Mouse (Mus musculus): Measurements from ENCODE around the gene Abo. TPM values are rescaled to one million over a fixed set of nuclear protein-coding genes. Genes with fewer than 3 reads are reported as not detected.
"Not testable (repeated sequence)": the region's sequence is repeated elsewhere in the genome, so short reads cannot be mapped to it uniquely, and the experiment has no call there.

Abo gene
- polyA plus RNA-seq, 1 experiment: not detected

GRCm38 (mm10) chr2:26903311-26903710 lies 38.5 kb upstream of the Abo start:
- WGBS: 8% methylated on average over 7 of the region's 7 CpGs
- TF ChIP-seq CTCF (IDR thresholded peaks at IDR 0.05; ENCODE audit: borderline replicate concordance, control insufficient read depth, extremely low read depth, insufficient read depth, low read length, poor library complexity) (no peak), POLR2A (IDR thresholded peaks at IDR 0.05; ENCODE audit: control insufficient read depth, extremely low read depth, insufficient read depth, low read length, poor library complexity) (no peak)
- Histone ChIP-seq H3K36me3 (ENCODE audit: control insufficient read depth, insufficient read depth, low read length) (peaks cover 15% of the 10 kb centered on the region), H3K4me1 (replicated peaks; ENCODE audit: control insufficient read depth, insufficient read depth, low read length) (peaks cover 18% of the 10 kb centered on the region), H3K27me3 (ENCODE audit: control insufficient read depth, insufficient read depth, low read length) (no peaks in the 10 kb centered on the region), H3K4me3 (ENCODE audit: control insufficient read depth, insufficient read depth, low read length) (peak overlapping the region; percentile 69), H3K27ac (ENCODE audit: control insufficient read depth, insufficient read depth, low read length) (peak overlapping the region; percentile 70)
- no peak for DNase-seq

GRCm38 (mm10) chr2:26902467-26903220 lies 37.9 kb upstream of the Abo start, which contains the start of gene Surf6:
Gene Surf6, minus strand, starts transcription at chr2:26902879.
- Histone ChIP-seq H3K36me3 (ENCODE audit: control insufficient read depth, insufficient read depth, low read length) (peaks cover 22% of the 10 kb centered on the region), H3K4me1 (replicated peaks; ENCODE audit: control insufficient read depth, insufficient read depth, low read length) (peaks cover 14% of the 10 kb centered on the region), H3K27me3 (ENCODE audit: control insufficient read depth, insufficient read depth, low read length) (no peaks in the 10 kb centered on the region), H3K4me3 (ENCODE audit: control insufficient read depth, insufficient read depth, low read length) (peak within 1 kb of the TSS; percentile 92), H3K27ac (ENCODE audit: control insufficient read depth, insufficient read depth, low read length) (peak within 1 kb of the TSS; percentile 70)
- no peak for TF ChIP-seq CTCF (IDR thresholded peaks at IDR 0.05; ENCODE audit: borderline replicate concordance, control insufficient read depth, extremely low read depth, insufficient read depth, low read length, poor library complexity)
- peak; percentile 71 for TF ChIP-seq POLR2A (IDR thresholded peaks at IDR 0.05; ENCODE audit: control insufficient read depth, extremely low read depth, insufficient read depth, low read length, poor library complexity)
- under 1% methylated on average over 41 of the region's 41 CpGs for WGBS
- peak; percentile 96 for DNase-seq

DNA sequence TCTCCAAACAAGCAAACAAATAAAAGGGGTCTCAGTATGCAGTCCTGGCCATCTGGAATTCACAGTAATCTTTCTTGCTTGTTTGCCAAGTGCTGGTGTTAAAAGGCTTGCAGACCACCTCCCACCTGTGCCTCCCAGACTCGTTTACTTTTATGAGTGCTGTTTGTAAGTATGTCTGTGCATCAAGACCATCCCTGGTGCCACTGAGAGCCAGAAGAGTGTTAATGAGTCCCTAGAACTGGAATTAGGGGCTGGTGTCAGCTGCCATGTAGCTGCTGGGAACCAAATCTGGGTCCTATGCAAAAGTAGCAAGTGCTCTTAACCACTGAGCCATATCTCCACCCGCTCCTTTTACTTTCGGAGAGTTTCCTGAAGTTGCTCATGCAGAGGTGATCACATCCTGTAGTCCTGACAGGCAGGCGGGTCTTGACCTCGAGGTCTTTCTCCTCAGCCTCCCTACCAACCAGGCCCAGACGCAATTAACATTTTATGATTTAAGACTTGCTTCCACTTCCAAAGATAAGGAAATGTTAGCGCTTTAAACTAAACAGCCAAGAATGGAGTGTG lies 37.1 kb upstream of the Abo start:
- WGBS: 6% methylated on average over 7 of the region's 7 CpGs

GRCm38 (mm10) chr2:26900731-26901130 lies 36.0 kb upstream of the Abo start:
- H3K4me1 ChIP-seq (replicated peaks; ENCODE audit: control insufficient read depth, insufficient read depth, low read length): peaks cover 14% of the 10 kb centered on the region
- TF ChIP-seq CTCF (IDR thresholded peaks at IDR 0.05; ENCODE audit: borderline replicate concordance, control insufficient read depth, extremely low read depth, insufficient read depth, low read length, poor library complexity) (no peak), POLR2A (IDR thresholded peaks at IDR 0.05; ENCODE audit: control insufficient read depth, extremely low read depth, insufficient read depth, low read length, poor library complexity) (no peak)
- no peak overlapping the region for H3K27ac ChIP-seq (ENCODE audit: control insufficient read depth, insufficient read depth, low read length)
- DNase-seq: no peak
- H3K27me3 ChIP-seq (ENCODE audit: control insufficient read depth, insufficient read depth, low read length): no peaks in the 10 kb centered on the region
- H3K4me3 ChIP-seq (ENCODE audit: control insufficient read depth, insufficient read depth, low read length): no peak overlapping the region
- 69% methylated on average over 1 of the region's 1 CpGs for WGBS
- peaks cover 35% of the 10 kb centered on the region for H3K36me3 ChIP-seq (ENCODE audit: control insufficient read depth, insufficient read depth, low read length)

More for the DNA sequence above, 37.1 kb upstream of the Abo start:
- H3K27ac ChIP-seq (ENCODE audit: control insufficient read depth, insufficient read depth, low read length): no peak overlapping the region
- DNase-seq: no peak
- peaks cover 14% of the 10 kb centered on the region for H3K4me1 ChIP-seq (replicated peaks; ENCODE audit: control insufficient read depth, insufficient read depth, low read length)
- peaks cover 26% of the 10 kb centered on the region for H3K36me3 ChIP-seq (ENCODE audit: control insufficient read depth, insufficient read depth, low read length)
- peak overlapping the region; percentile 92 for H3K4me3 ChIP-seq (ENCODE audit: control insufficient read depth, insufficient read depth, low read length)
- no peaks in the 10 kb centered on the region for H3K27me3 ChIP-seq (ENCODE audit: control insufficient read depth, insufficient read depth, low read length)
- no peak for TF ChIP-seq POLR2A (IDR thresholded peaks at IDR 0.05; ENCODE audit: control insufficient read depth, extremely low read depth, insufficient read depth, low read length, poor library complexity)
- no peak for TF ChIP-seq CTCF (IDR thresholded peaks at IDR 0.05; ENCODE audit: borderline replicate concordance, control insufficient read depth, extremely low read depth, insufficient read depth, low read length, poor library complexity)

- no peaks in the 10 kb centered on the region for H3K27me3 ChIP-seq (ENCODE audit: control insufficient read depth, insufficient read depth, low read length)
- H3K4me3 ChIP-seq (ENCODE audit: control insufficient read depth, insufficient read depth, low read length): no peak overlapping the region
- peaks cover 78% of the 10 kb centered on the region for H3K36me3 ChIP-seq (ENCODE audit: control insufficient read depth, insufficient read depth, low read length)
- DNase-seq: no peak
- 91% methylated on average over 4 of the region's 4 CpGs for WGBS
- TF ChIP-seq POLR2A (IDR thresholded peaks at IDR 0.05; ENCODE audit: control insufficient read depth, extremely low read depth, insufficient read depth, low read length, poor library complexity) (no peak), CTCF (IDR thresholded peaks at IDR 0.05; ENCODE audit: borderline replicate concordance, control insufficient read depth, extremely low read depth, insufficient read depth, low read length, poor library complexity) (no peak)
- no peaks in the 10 kb centered on the region for H3K4me1 ChIP-seq (replicated peaks; ENCODE audit: control insufficient read depth, insufficient read depth, low read length)
- no peak overlapping the region for H3K27ac ChIP-seq (ENCODE audit: control insufficient read depth, insufficient read depth, low read length)
Observed at GRCm38 (mm10) chr2:26895898-26896297, 31.1 kb upstream of the Abo start.

GRCm38 (mm10) chr2:26886170-26886569 lies 21.4 kb upstream of the Abo start:
- peaks cover 17% of the 10 kb centered on the region for H3K36me3 ChIP-seq (ENCODE audit: control insufficient read depth, insufficient read depth, low read length)
- 92% methylated on average over 4 of the region's 4 CpGs for WGBS
- not testable (repeated sequence) for H3K27ac ChIP-seq (ENCODE audit: control insufficient read depth, insufficient read depth, low read length); H3K4me3 ChIP-seq (ENCODE audit: control insufficient read depth, insufficient read depth, low read length); H3K27me3 ChIP-seq (ENCODE audit: control insufficient read depth, insufficient read depth, low read length); DNase-seq; H3K4me1 ChIP-seq (replicated peaks; ENCODE audit: control insufficient read depth, insufficient read depth, low read length)

- H3K27me3 ChIP-seq (ENCODE audit: control insufficient read depth, insufficient read depth, low read length); H3K4me3 ChIP-seq (ENCODE audit: control insufficient read depth, insufficient read depth, low read length); H3K27ac ChIP-seq (ENCODE audit: control insufficient read depth, insufficient read depth, low read length); DNase-seq; H3K4me1 ChIP-seq (replicated peaks; ENCODE audit: control insufficient read depth, insufficient read depth, low read length): not testable (repeated sequence)
- WGBS: 98% methylated on average over 2 of the region's 2 CpGs
- peaks cover 12% of the 10 kb centered on the region for H3K36me3 ChIP-seq (ENCODE audit: control insufficient read depth, insufficient read depth, low read length)
Observed at GRCm38 (mm10) chr2:26885541-26885940, 20.8 kb upstream of the Abo start.
